Mouse (Mus musculus) thymus, adult 2 months (tissue): ENCODE data around the gene Akr1c12.

Experiments
- CTCF ChIP-seq: fragments of 200-500 bp; IDR thresholded peaks from 2 replicates; pipeline ENCODE4 v1.5.1; 2012; ENCODE audit warnings: mild to moderate bottlenecking, control low read depth, low read length, moderate library complexity, borderline replicate concordance; ENCODE audit not compliant: control insufficient read depth, poor library complexity, insufficient read depth; ENCODE audit errors: extremely low read depth
- POLR2A ChIP-seq: fragments of 200-500 bp; IDR thresholded peaks from 2 replicates; pipeline ENCODE4 v1.6.1; 2012; ENCODE audit warnings: mild to moderate bottlenecking, low read length, control low read depth, moderate library complexity; ENCODE audit not compliant: control insufficient read depth, poor library complexity, insufficient read depth; ENCODE audit errors: extremely low read depth

DNA sequence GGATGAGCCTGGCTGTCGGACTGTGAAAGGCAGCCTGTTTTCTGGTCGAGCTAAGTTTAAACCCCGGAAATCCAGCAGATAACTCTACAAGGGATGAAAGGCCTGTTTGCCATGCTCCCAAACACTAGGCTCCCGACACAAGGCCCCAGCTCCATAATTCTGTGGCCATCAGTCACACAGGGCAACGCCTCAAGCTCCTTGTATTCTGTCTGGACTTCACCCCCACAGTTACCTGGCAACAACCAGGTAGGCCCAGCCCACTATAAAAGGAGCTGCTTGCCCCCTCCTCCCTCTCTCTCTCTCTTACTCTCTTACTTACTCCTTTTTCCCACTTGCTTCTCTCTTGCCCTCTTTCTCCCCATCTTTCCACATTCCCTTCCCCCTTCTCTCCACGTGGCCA, 21.9 kb downstream of the Akr1c12 start:
- TF ChIP-seq CTCF (no peak), POLR2A (no peak)
